Mouse (Mus musculus): ENCODE data around the gene Sh3bgrl2. TPM values are rescaled to one million over a fixed set of nuclear protein-coding genes. Genes with fewer than 3 reads are reported as not detected.

The Sh3bgrl2 gene
- polyA plus RNA-seq, 1 experiment from 2014 or later, result 17.3 TPM

DNA sequence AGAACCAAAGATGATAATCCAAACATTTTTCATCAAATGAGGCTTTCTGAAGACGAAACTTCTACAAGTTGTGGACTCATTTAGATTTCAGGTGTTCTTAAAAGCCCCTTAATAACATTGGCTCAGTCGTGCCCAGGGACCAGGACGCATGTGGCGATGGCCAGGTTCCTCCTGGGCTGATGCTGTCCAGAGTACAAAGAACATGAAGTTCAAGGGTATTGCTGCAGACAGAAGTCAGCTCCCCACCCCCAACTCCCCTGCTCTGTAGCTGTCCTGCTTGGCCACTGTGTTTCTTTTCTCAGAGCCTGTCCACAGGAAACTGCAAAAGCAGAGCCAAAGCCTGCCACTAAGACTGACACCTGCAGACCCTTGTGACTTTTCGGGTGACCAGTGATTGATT lies 45.7 kb downstream of the Sh3bgrl2 start:
- TF ChIP-seq CTCF (IDR thresholded peaks at IDR 0.05), result no peak
- TF ChIP-seq EP300 (IDR thresholded peaks at IDR 0.05), result no peak
- ATAC-seq, result no peak
- Histone ChIP-seq H3K27me3 (replicated peaks; ENCODE audit: insufficient read depth, low read length) (no peaks in the 10 kb centered on the region), H3K4me1 (ENCODE audit: insufficient read depth, low read depth, low read length) (no peaks in the 10 kb centered on the region), H3K4me2 (replicated peaks; ENCODE audit: low read depth, low read length) (no peak overlapping the region), H3K4me3 (ENCODE audit: low read depth, low read length) (no peak overlapping the region), H3K9ac (replicated peaks; ENCODE audit: low read depth) (no peak overlapping the region), H3K27ac (ENCODE audit: low read length) (no peak overlapping the region), H3K36me3 (ENCODE audit: insufficient read depth, low read length) (no peaks in the 10 kb centered on the region), H3K9me3 (ENCODE audit: low read length) (no peaks in the 10 kb centered on the region)
- WGBS, result 84% methylated on average over 5 of the region's 5 CpGs
- DNase-seq (ENCODE audit: low spot score), result no peak

GRCm38 (mm10) chr9:83596132-83596531 lies 48.0 kb downstream of the Sh3bgrl2 start:
- Histone ChIP-seq H3K36me3 (ENCODE audit: insufficient read depth, low read length) (no peaks in the 10 kb centered on the region), H3K4me1 (ENCODE audit: insufficient read depth, low read depth, low read length) (no peaks in the 10 kb centered on the region), H3K9ac (replicated peaks; ENCODE audit: low read depth) (no peak overlapping the region), H3K27ac (ENCODE audit: low read length) (no peak overlapping the region), H3K4me2 (replicated peaks; ENCODE audit: low read depth, low read length) (no peak overlapping the region), H3K4me3 (ENCODE audit: low read depth, low read length) (no peak overlapping the region), H3K27me3 (replicated peaks; ENCODE audit: insufficient read depth, low read length) (no peaks in the 10 kb centered on the region), H3K9me3 (ENCODE audit: low read length) (no peaks in the 10 kb centered on the region)
- DNase-seq (ENCODE audit: low spot score) (no peak), ATAC-seq (no peak)
- TF ChIP-seq EP300 (IDR thresholded peaks at IDR 0.05) (no peak), CTCF (IDR thresholded peaks at IDR 0.05) (no peak)
- 88% methylated on average over 6 of the region's 6 CpGs for WGBS

DNA sequence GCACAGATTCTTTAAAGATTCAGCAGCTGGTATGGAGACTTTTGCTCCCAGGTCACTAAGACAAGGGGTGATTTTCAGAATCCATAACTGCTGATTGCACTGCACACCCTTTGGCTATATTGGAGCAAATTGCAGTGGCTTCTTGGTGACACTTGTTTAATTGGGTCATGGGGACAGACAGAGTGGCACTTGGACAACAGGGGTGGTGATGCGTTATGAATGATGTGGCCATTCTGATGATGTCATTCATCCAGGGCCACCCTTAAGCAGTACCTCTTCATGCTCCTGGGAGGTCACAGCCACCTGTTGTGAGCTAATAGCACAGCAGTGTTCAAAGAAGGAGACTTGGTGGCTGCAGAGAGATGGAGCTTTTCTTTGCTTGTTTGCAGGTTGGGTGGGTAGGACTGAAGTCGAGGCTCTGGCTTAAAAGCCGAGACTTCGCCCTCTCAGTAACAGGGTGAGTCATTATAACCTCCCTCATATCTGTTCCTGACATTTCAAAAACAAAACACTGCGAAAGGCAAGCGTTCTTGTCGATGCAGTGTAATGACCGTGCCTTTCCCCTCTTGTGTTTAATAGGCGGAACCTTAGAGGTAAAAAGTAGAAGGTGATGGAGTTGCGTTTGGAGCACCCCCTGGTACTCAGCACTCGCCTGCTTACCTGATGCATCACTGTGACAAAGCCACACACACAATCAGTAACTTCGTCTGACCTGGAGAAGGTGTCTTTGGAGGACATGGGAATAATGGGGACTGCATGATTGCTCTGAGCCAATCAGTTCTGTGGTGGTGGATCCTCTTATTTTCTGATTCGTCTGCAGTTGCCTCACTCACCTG lies 48.7 kb downstream of the Sh3bgrl2 start:
- H3K9me3 ChIP-seq (ENCODE audit: low read length), result no peaks in the 10 kb centered on the region
- no peak overlapping the region for H3K9ac ChIP-seq (replicated peaks; ENCODE audit: low read depth)
- no peaks in the 10 kb centered on the region for H3K27me3 ChIP-seq (replicated peaks; ENCODE audit: insufficient read depth, low read length)
- no peak for ATAC-seq
- no peak overlapping the region for H3K4me2 ChIP-seq (replicated peaks; ENCODE audit: low read depth, low read length)
- H3K4me1 ChIP-seq (ENCODE audit: insufficient read depth, low read depth, low read length), result no peaks in the 10 kb centered on the region
- no peak overlapping the region for H3K27ac ChIP-seq (ENCODE audit: low read length)
- TF ChIP-seq EP300 (IDR thresholded peaks at IDR 0.05) (no peak), CTCF (IDR thresholded peaks at IDR 0.05) (no peak)
- H3K4me3 ChIP-seq (ENCODE audit: low read depth, low read length), result no peak overlapping the region
- 82% methylated on average over 13 of the region's 13 CpGs for WGBS
- H3K36me3 ChIP-seq (ENCODE audit: insufficient read depth, low read length), result no peaks in the 10 kb centered on the region
- DNase-seq (ENCODE audit: low spot score), result no peak

DNA sequence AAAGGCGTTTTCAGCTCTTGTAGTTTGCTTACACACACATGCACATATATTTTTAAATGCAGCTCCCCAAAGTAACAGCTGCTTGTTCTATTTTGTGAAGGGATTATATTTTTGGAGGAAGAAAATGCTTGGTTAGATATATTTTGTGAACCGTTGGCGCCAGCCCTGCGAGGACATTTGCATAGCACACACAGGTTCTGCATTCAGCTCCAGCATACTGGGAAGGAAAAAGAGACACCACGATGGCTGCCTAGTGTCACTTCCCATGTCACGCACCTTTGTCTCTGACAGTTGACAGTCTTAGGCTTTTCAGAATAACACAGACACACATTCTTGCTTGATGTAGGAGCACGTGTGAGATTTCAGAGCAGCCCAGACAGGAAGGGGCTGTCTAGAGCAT lies 49.9 kb downstream of the Sh3bgrl2 start:
- H3K9ac ChIP-seq (replicated peaks; ENCODE audit: low read depth), result no peak overlapping the region
- TF ChIP-seq CTCF (IDR thresholded peaks at IDR 0.05) (no peak), EP300 (IDR thresholded peaks at IDR 0.05) (no peak)
- no peaks in the 10 kb centered on the region for H3K36me3 ChIP-seq (ENCODE audit: insufficient read depth, low read length)
- 82% methylated on average over 7 of the region's 7 CpGs for WGBS
- no peak for ATAC-seq
- no peak overlapping the region for H3K27ac ChIP-seq (ENCODE audit: low read length)
- no peaks in the 10 kb centered on the region for H3K4me1 ChIP-seq (ENCODE audit: insufficient read depth, low read depth, low read length)
- H3K4me2 ChIP-seq (replicated peaks; ENCODE audit: low read depth, low read length), result no peak overlapping the region
- no peak for DNase-seq (ENCODE audit: low spot score)
- no peaks in the 10 kb centered on the region for H3K9me3 ChIP-seq (ENCODE audit: low read length)
- no peak overlapping the region for H3K4me3 ChIP-seq (ENCODE audit: low read depth, low read length)
- no peaks in the 10 kb centered on the region for H3K27me3 ChIP-seq (replicated peaks; ENCODE audit: insufficient read depth, low read length)

DNA sequence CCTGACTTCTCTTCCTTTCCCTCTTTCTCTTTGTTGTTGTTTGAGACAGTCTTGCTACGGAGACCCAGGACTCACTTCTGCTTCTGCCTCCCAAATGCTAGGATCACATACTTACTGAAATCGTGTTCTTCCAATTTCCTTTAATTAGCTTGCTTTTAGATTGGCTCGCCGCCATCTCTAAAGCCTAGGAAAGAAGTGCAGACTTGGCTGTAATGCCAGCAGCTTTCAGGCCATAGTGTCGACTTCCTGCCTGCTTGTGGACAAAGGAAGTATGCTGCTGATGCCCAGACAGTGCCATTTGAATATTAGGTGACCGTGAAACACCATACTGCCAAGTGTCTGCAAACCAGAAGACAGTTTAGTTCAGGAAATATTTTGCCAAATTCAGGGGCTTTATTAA lies 51.4 kb downstream of the Sh3bgrl2 start:
- 32% methylated on average over 6 of the region's 6 CpGs for WGBS
- no peak overlapping the region for H3K4me2 ChIP-seq (replicated peaks; ENCODE audit: low read depth, low read length)
- ATAC-seq (no peak), DNase-seq (ENCODE audit: low spot score) (peak; percentile 14)
- no peaks in the 10 kb centered on the region for H3K36me3 ChIP-seq (ENCODE audit: insufficient read depth, low read length)
- no peak overlapping the region for H3K4me3 ChIP-seq (ENCODE audit: low read depth, low read length)
- H3K4me1 ChIP-seq (ENCODE audit: insufficient read depth, low read depth, low read length), result no peaks in the 10 kb centered on the region
- H3K27ac ChIP-seq (ENCODE audit: low read length), result no peak overlapping the region
- no peaks in the 10 kb centered on the region for H3K9me3 ChIP-seq (ENCODE audit: low read length)
- TF ChIP-seq EP300 (IDR thresholded peaks at IDR 0.05), result no peak
- TF ChIP-seq CTCF (IDR thresholded peaks at IDR 0.05), result no peak
- no peaks in the 10 kb centered on the region for H3K27me3 ChIP-seq (replicated peaks; ENCODE audit: insufficient read depth, low read length)
- no peak overlapping the region for H3K9ac ChIP-seq (replicated peaks; ENCODE audit: low read depth)

- no peak overlapping the region for H3K27ac ChIP-seq (ENCODE audit: low read length)
- H3K4me1 ChIP-seq (ENCODE audit: insufficient read depth, low read depth, low read length), result no peaks in the 10 kb centered on the region
- WGBS, result 77% methylated on average over 10 of the region's 10 CpGs
- no peak overlapping the region for H3K4me3 ChIP-seq (ENCODE audit: low read depth, low read length)
- no peak overlapping the region for H3K4me2 ChIP-seq (replicated peaks; ENCODE audit: low read depth, low read length)
- no peaks in the 10 kb centered on the region for H3K9me3 ChIP-seq (ENCODE audit: low read length)
- no peak for DNase-seq (ENCODE audit: low spot score)
- ATAC-seq, result no peak
- no peaks in the 10 kb centered on the region for H3K36me3 ChIP-seq (ENCODE audit: insufficient read depth, low read length)
- no peaks in the 10 kb centered on the region for H3K27me3 ChIP-seq (replicated peaks; ENCODE audit: insufficient read depth, low read length)
- TF ChIP-seq EP300 (IDR thresholded peaks at IDR 0.05) (no peak), CTCF (IDR thresholded peaks at IDR 0.05) (no peak)
- H3K9ac ChIP-seq (replicated peaks; ENCODE audit: low read depth), result no peak overlapping the region
Observed at GRCm38 (mm10) chr9:83600286-83601048, 52.3 kb downstream of the Sh3bgrl2 start.
